ENCODE assay signal across 8 mouse cellular contexts in the genomic region with DNA sequence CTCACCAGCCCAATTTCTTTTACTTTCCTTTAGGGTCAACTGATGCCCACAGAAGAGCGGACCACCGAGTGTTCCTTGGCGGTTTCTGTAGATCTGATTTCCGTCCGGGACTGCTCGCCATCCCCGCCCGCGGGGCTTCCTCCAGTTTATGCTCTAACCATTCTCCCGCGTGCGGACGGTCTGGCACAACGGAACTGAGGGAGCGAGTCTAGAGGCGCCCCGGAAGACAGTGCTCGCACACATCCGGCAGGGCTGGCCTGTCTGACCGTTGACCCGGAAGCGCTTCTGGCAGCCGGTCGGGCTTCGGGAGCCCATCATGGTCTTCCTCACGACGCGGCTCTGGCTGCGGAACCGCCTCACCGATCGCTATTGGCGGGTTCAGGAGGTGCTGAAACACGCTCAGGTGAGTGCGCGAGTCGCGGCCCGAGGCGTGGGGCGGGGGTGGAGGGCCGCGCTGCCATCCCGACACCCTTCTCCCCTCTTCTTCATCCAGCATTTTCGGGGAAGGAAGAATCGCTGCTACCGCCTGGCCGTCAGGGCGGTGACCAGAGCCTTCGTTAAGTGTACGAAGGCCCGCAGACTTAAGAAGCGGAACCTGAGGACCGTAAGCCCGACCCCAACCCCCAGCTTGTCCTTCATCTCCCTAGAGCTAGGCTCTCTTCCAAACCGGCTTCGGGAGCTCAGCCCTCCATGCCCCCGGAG. TPM values are rescaled to one million over a fixed set of nuclear protein-coding genes. Genes with fewer than 3 reads are reported as not detected.
A peak's percentile ranks its signal among the peaks of the same experiment; 100 is the strongest.
DNase-seq lines count a peak whose midpoint lies in the region; ATAC-seq lines count a peak whose summit lies in the region.

No protein-coding gene starts in this region.

- H3K4me1 ChIP-seq in forebrain, embryonic 10.5 days: peaks cover 23% of the 10 kb centered on the region
- H3K4me1 ChIP-seq in heart, embryonic 16.5 days (ENCODE audit: control insufficient read depth, insufficient read depth, low read length): peaks cover 13% of the 10 kb centered on the region
- peaks cover 31% of the 10 kb centered on the region for H3K4me1 ChIP-seq in liver, embryonic 15.5 days (replicated peaks)
- peaks cover 17% of the 10 kb centered on the region for H3K4me1 ChIP-seq in neural tube, embryonic 12.5 days

- no peaks in the 10 kb centered on the region for H3K9me3 ChIP-seq in forebrain, embryonic 10.5 days
- no peaks in the 10 kb centered on the region for H3K9me3 ChIP-seq in heart, embryonic 16.5 days (replicated peaks; ENCODE audit: control insufficient read depth, low read length)
- no peaks in the 10 kb centered on the region for H3K9me3 ChIP-seq in liver, embryonic 15.5 days (replicated peaks)
- no peaks in the 10 kb centered on the region for H3K9me3 ChIP-seq in neural tube, embryonic 12.5 days

- peak; percentile 92 for DNase-seq in c-Kit-negative CD71-positive TER-119-positive erythroid progenitor cells, embryonic 14.5 days (ENCODE audit: low read depth, low spot score)
- DNase-seq in forebrain, embryonic 10.5 days (ENCODE audit: extremely low spot score, low spot score): peak; percentile 97
- peak; percentile 96 to 98 for DNase-seq in kidney, postnatal 36 days
- peak; percentile 85 for DNase-seq in telencephalon, adult 2 months (ENCODE audit: low read depth, low spot score)

- peak overlapping the region; percentile 75 for H3K4me3 ChIP-seq in forebrain, embryonic 10.5 days
- peak overlapping the region; percentile 97 for H3K4me3 ChIP-seq in heart, embryonic 16.5 days (ENCODE audit: low read length)
- peak overlapping the region; percentile 76 for H3K4me3 ChIP-seq in liver, embryonic 15.5 days (replicated peaks)
- H3K4me3 ChIP-seq in neural tube, embryonic 12.5 days: peak overlapping the region; percentile 91

- ATAC-seq in CD4-positive, CD25-positive, alpha-beta regulatory T cell, adult 4 months: peak; percentile 97
- peak; percentile 97 for ATAC-seq in heart, embryonic 16.5 days (replicated peaks; ENCODE audit: extremely low read depth, insufficient read depth, low FRiP score)
- peak; percentile 99 for ATAC-seq in liver, embryonic 15.5 days (ENCODE audit: insufficient read depth)
- peak; percentile 95 for ATAC-seq in neural tube, embryonic 12.5 days (ENCODE audit: low FRiP score, low read depth)

- WGBS in forebrain, embryonic 10.5 days: 0% methylated on average over 58 of the region's 58 CpGs
- under 1% methylated on average over 56 of the region's 58 CpGs for WGBS in heart, embryonic 16.5 days
- WGBS in liver, embryonic 15.5 days (ENCODE audit: insufficient replicate concordance): under 1% methylated on average over 58 of the region's 58 CpGs
- under 1% methylated on average over 58 of the region's 58 CpGs for WGBS in neural tube, embryonic 12.5 days

- H3K27me3 ChIP-seq in forebrain, embryonic 10.5 days (ENCODE audit: poor library complexity, severe bottlenecking): no peaks in the 10 kb centered on the region
- H3K27me3 ChIP-seq in heart, embryonic 16.5 days (ENCODE audit: control insufficient read depth, insufficient read depth, low read length): peaks cover 5% of the 10 kb centered on the region; the same call in 1 of the 2 replicates
- H3K27me3 ChIP-seq in liver, embryonic 15.5 days: peaks cover 18% of the 10 kb centered on the region; the same call in 1 of the 2 replicates
- H3K27me3 ChIP-seq in neural tube, embryonic 12.5 days (replicated peaks): no peaks in the 10 kb centered on the region

- peak overlapping the region; percentile 94 for H3K9ac ChIP-seq in heart, embryonic 16.5 days (ENCODE audit: low read length)
- peak overlapping the region; percentile 79 for H3K9ac ChIP-seq in liver, embryonic 15.5 days
- peak overlapping the region; percentile 86 for H3K9ac ChIP-seq in neural tube, embryonic 12.5 days

- peak overlapping the region; percentile 85 for H3K27ac ChIP-seq in forebrain, embryonic 10.5 days
- peak overlapping the region; percentile 79 for H3K27ac ChIP-seq in heart, embryonic 16.5 days (ENCODE audit: low read length)
- peak overlapping the region; percentile 87 for H3K27ac ChIP-seq in liver, embryonic 15.5 days (replicated peaks)
- no peak overlapping the region for H3K27ac ChIP-seq in neural tube, embryonic 12.5 days

- peaks cover 37% of the 10 kb centered on the region for H3K36me3 ChIP-seq in forebrain, embryonic 10.5 days (replicated peaks)
- H3K36me3 ChIP-seq in heart, embryonic 16.5 days (ENCODE audit: control insufficient read depth, insufficient read depth): peaks cover 17% of the 10 kb centered on the region
- H3K36me3 ChIP-seq in liver, embryonic 15.5 days (replicated peaks): peaks cover 33% of the 10 kb centered on the region
- peaks cover 18% of the 10 kb centered on the region for H3K36me3 ChIP-seq in neural tube, embryonic 12.5 days

- peak overlapping the region; percentile 85 for H3K4me2 ChIP-seq in heart, embryonic 16.5 days (ENCODE audit: low read depth, low read length)
- peak overlapping the region; percentile 87 for H3K4me2 ChIP-seq in liver, embryonic 15.5 days
- peak overlapping the region; percentile 72 for H3K4me2 ChIP-seq in neural tube, embryonic 12.5 days (replicated peaks)

RNA-seq across cellular contexts. Expression of a gene that starts 0.8 kb away (rescaled TPM):
- 100 to 1,000 TPM; 117 to 130 TPM for polyA plus RNA-seq in CD4-positive, CD25-positive, alpha-beta regulatory T cell, adult 4 months (2017; shearing (Covaris generic))
- 253 and 258 TPM in 2 replicates for polyA plus RNA-seq in forebrain, embryonic 10.5 days (2016; fragmentation: Nextera tagmentation; extraction: Ambion mirVana)
- polyA plus RNA-seq in heart, embryonic 16.5 days (2015; fragmentation: Nextera tagmentation; extraction: Ambion mirVana): 133 and 138 TPM in 2 replicates
- polyA plus RNA-seq in liver, embryonic 15.5 days (2015; fragmentation: Nextera tagmentation; extraction: Ambion mirVana): 135 and 141 TPM in 2 replicates
- 226 and 242 TPM in 2 replicates for polyA plus RNA-seq in neural tube, embryonic 12.5 days (2016; fragmentation: Nextera tagmentation; extraction: Ambion mirVana)

RNA-seq across cellular contexts. Expression of a gene that starts 8.8 kb away (rescaled TPM):
- 100 to 1,000 TPM in 1 of 2 experiments, 10 to 100 TPM in 1; 99.1 to 124 TPM for polyA plus RNA-seq in CD4-positive, CD25-positive, alpha-beta regulatory T cell, adult 4 months (2017; shearing (Covaris generic))
- polyA plus RNA-seq in forebrain, embryonic 10.5 days (2016; fragmentation: Nextera tagmentation; extraction: Ambion mirVana): 166 and 168 TPM in 2 replicates
- polyA plus RNA-seq in heart, embryonic 16.5 days (2015; fragmentation: Nextera tagmentation; extraction: Ambion mirVana): 126 and 129 TPM in 2 replicates
- 65.6 and 77.1 TPM in 2 replicates for polyA plus RNA-seq in liver, embryonic 15.5 days (2015; fragmentation: Nextera tagmentation; extraction: Ambion mirVana)
- polyA plus RNA-seq in neural tube, embryonic 12.5 days (2016; fragmentation: Nextera tagmentation; extraction: Ambion mirVana): 203 and 204 TPM in 2 replicates

RNA-seq across cellular contexts. Expression of a gene that starts 13.3 kb away (rescaled TPM):
- not detected for polyA plus RNA-seq in CD4-positive, CD25-positive, alpha-beta regulatory T cell, adult 4 months (2017; shearing (Covaris generic))
- not detected in 2 replicates for polyA plus RNA-seq in forebrain, embryonic 10.5 days (2016; fragmentation: Nextera tagmentation; extraction: Ambion mirVana)
- 0.30 TPM in 1 of 2 replicates, not detected in the other for polyA plus RNA-seq in heart, embryonic 16.5 days (2015; fragmentation: Nextera tagmentation; extraction: Ambion mirVana)
- 0.07 TPM in 1 of 2 replicates, not detected in the other for polyA plus RNA-seq in liver, embryonic 15.5 days (2015; fragmentation: Nextera tagmentation; extraction: Ambion mirVana)
- polyA plus RNA-seq in neural tube, embryonic 12.5 days (2016; fragmentation: Nextera tagmentation; extraction: Ambion mirVana): not detected in 2 replicates

RNA-seq across cellular contexts. Expression of a gene that starts 17.8 kb away (rescaled TPM):
- not detected for polyA plus RNA-seq in CD4-positive, CD25-positive, alpha-beta regulatory T cell, adult 4 months (2017; shearing (Covaris generic))
- polyA plus RNA-seq in forebrain, embryonic 10.5 days (2016; fragmentation: Nextera tagmentation; extraction: Ambion mirVana): 0.24 and 0.27 TPM in 2 replicates
- polyA plus RNA-seq in heart, embryonic 16.5 days (2015; fragmentation: Nextera tagmentation; extraction: Ambion mirVana): 1.4 and 1.8 TPM in 2 replicates
- polyA plus RNA-seq in liver, embryonic 15.5 days (2015; fragmentation: Nextera tagmentation; extraction: Ambion mirVana): 0.13 and 0.22 TPM in 2 replicates
- polyA plus RNA-seq in neural tube, embryonic 12.5 days (2016; fragmentation: Nextera tagmentation; extraction: Ambion mirVana): 0.56 and 0.86 TPM in 2 replicates

RNA-seq across cellular contexts. Expression of a gene that starts 27.6 kb away (rescaled TPM):
- 100 to 1,000 TPM; 167 to 217 TPM for polyA plus RNA-seq in CD4-positive, CD25-positive, alpha-beta regulatory T cell, adult 4 months (2017; shearing (Covaris generic))
- polyA plus RNA-seq in forebrain, embryonic 10.5 days (2016; fragmentation: Nextera tagmentation; extraction: Ambion mirVana): 165 and 172 TPM in 2 replicates
- 124 and 132 TPM in 2 replicates for polyA plus RNA-seq in heart, embryonic 16.5 days (2015; fragmentation: Nextera tagmentation; extraction: Ambion mirVana)
- 94.0 and 108 TPM in 2 replicates for polyA plus RNA-seq in liver, embryonic 15.5 days (2015; fragmentation: Nextera tagmentation; extraction: Ambion mirVana)
- polyA plus RNA-seq in neural tube, embryonic 12.5 days (2016; fragmentation: Nextera tagmentation; extraction: Ambion mirVana): 142 and 144 TPM in 2 replicates
